Mouse (Mus musculus) T-helper 2 cell (primary cell): ENCODE data around the gene Nr1i3.

Experiments used
- in situ Hi-C: fragments of 300-600 bp; cut with MboI, MseI; formaldehyde crosslinking; loops from one replicate; pipeline ENCODE4 v1.15.1; 2025; ENCODE audit warnings: high pct_unique_total_duplicates

Nr1i3 gene

DNA sequence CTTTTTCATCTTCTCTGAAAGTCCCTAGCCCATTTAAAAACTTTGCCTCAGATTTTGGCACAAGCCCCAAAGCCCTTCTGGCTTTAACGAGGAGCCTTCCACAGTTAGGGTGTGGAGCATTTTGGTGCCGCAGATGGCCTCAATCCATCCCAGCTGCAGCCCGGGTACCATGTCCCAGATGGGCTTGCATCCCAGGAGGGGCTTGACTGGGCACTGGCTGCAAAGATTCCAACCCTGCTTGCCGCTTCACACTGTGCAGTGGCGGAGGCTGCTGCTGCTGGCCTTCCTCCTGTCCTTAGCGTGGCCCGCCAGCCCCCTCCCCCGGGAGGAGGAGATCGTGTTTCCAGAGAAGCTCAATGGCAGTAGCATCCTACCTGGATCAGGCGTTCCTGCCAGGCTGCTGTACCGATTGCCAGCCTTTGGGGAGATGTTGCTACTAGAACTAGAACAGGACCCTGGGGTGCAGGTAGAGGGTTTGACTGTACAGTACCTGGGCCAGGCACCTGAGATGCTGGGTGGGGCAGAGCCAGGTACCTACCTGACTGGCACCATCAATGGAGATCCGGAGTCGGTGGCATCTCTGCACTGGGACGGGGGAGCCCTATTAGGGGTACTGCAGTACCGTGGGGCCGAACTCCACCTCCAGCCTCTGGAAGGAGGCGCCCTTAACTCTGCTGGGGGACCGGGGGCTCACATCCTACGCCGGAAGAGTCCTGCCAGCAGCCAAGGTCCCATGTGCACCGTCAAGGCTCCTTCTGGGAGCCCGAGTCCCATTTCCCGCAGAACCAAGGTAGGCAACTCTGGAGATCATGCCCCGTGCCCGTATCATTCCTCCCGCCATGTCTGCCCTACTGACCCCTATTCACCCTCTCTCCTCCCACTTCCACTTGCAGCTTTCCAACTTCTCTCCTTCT lies 37.2 kb downstream of the Nr1i3 start, which contains the start of gene Ndufs2:
Gene Ndufs2, minus strand, starts transcription at position 709 of the 914 bp plus-strand sequence.
- in situ Hi-C loops: loop anchor here (5.0 kb wide), 1 partner anchor 134 kb away; no protein-coding TSS in a partner anchor

DNA sequence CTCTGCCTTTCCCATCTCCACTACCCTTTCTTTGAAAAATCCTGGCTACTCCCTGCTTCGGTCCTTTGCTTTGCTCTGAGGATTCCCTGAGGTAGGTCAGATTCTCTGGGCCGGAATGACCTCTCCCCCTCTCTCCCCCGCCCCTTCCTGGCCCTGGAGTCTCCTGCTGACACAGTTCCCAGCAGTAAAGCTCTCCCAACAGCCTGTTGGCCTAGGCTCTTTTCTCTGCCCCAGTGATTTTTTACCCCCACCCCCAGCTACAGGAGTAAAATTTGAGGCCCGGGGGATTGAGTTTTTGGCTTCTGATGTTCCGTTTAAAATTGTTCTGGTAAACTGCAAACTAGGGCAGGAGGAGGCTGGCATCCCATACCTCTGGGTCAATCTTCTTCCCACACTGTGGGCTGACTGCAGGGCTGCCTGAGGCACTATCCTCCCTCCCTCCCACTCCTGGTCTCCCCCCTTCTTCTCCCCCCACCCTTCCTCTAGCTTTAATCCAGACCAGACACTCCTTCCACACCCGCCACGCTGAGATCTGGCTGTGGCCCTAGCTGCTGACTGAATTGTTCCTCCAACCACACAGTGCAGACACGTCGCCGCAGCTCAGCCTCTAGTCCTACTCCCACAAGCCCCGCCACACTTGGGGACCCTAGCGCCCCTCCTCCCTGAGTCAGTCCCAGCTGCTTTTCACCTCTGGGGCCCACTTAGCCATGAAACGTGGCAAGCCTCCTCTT lies 38.0 kb downstream of the Nr1i3 start:
- in situ Hi-C loops: loop anchor here (5.0 kb wide), 1 partner anchor 134 kb away; no protein-coding TSS in a partner anchor

DNA sequence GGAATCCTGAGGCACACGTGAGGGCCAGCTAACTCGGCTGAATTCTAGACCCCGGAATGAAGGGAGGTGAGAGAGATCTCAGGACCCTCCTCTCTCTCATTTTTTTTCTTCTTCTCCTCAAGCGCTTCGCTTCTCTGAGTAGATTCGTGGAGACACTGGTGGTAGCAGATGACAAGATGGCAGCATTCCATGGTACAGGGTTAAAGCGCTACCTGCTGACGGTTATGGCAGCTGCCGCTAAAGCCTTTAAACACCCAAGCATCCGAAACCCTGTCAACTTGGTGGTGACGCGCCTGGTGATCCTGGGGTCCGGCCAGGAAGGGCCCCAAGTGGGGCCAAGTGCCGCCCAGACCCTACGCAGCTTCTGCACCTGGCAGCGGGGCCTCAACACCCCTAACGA lies 38.6 kb downstream of the Nr1i3 start:
- in situ Hi-C loops: loop anchor here (5.0 kb wide), 1 partner anchor 135 kb away; no protein-coding TSS in a partner anchor

DNA sequence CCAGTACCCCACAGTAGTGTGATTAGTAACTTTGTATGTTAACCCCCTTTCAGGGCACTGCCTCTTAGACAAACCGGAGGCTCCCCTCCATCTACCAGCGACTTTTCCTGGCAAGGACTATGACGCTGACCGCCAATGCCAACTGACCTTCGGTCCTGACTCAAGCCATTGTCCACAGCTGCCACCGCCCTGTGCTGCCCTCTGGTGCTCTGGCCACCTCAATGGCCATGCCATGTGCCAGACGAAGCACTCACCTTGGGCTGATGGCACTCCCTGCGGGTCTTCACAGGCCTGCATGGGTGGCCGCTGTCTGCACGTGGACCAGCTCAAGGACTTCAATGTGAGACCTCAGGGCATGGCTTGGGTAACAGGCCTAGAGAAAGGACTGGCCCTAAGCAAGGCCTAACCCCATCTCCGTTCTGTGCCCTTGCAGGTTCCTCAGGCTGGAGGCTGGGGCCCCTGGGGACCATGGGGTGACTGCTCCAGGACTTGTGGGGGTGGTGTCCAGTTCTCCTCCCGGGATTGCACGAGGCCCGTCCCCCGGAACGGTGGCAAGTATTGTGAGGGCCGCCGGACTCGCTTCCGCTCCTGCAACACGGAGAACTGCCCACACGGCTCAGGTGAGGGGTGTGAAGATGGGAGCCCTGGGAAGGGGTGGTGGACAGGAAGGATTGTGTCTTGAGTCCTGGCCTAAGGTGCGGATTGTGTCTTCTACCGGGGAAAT lies 42.5 kb downstream of the Nr1i3 start:
- in situ Hi-C loops: no loop called here

DNA sequence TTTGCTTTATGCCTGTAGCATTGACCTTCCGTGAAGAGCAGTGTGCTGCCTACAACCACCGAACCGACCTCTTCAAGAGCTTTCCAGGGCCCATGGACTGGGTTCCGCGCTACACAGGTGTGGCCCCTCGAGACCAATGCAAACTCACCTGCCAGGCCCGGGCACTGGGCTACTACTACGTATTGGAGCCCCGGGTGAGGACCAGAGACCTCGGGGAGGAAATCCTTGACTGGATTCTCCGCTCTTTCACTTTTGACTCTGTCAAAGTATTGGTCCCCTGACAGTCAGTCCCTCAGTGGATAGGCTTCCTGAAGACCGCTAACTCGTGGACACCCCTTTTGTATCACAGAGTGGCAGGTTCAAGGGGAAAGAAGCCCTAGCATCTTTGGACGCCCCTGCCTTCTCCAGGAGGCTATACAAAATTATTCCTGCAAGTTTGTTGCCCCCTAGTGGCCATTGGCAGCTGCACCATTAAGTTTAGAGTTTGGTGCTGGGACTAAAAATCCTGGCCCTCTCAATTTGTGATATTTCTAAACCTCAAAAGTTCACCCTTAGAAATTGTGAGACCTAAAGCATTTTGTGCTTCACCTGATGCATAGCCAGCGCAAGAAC lies 43.3 kb downstream of the Nr1i3 start:
- in situ Hi-C loops: no loop called here

DNA sequence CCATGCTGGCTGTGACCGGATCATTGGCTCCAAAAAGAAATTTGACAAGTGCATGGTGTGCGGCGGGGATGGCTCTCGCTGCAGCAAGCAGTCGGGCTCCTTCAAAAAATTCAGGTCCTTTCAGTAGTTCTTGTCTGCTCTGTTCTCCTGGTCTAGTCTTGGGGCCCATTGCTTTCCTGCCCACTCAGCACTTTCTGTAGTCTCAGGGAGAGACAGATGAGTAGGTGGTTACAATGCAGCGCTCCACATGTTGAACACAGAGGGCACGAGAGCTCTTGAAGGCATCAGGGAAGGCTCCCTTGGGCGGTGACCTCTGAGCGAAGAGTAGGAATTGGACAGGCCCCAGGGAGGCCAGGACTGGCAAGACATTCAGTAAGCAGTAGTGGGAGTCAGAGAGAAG lies 44.0 kb downstream of the Nr1i3 start:
- in situ Hi-C loops: no loop called here

DNA sequence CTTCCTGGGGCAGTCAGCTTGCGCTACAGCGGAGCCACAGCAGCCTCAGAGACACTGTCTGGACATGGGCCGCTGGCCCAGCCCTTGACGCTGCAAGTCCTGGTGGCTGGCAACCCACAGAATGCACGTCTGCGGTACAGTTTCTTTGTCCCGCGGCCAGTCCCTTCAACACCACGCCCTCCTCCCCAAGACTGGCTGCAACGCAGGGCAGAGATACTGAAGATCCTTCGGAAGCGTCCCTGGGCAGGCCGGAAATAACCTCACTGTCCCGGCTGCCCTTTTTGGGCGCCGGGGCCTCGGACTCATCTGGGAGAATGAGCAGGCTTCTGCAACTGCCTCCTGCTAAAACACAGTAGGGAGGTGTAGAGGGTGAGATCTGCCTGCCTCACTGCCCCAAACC lies 45.2 kb downstream of the Nr1i3 start:
- in situ Hi-C loops: no loop called here

DNA sequence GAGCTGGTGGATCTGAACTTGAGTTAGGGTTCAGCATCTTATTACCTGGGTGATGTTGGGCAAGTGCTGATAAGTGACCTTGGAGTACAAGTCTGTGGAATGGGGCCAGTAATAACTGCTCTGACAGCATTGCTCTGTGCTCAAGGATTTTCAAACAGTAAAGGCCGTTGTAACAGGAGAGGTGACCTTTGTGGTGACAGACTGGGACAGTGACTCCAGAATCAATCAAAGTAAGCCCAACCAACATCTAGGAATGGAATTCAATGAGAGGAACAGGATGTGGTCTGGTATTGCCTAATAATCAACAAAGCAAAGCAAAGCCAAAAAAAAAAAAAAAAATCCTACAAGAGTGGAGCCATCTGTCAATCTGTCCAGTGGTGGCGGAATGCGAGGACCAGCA lies 46.5 kb downstream of the Nr1i3 start:
- in situ Hi-C loops: no loop called here

DNA sequence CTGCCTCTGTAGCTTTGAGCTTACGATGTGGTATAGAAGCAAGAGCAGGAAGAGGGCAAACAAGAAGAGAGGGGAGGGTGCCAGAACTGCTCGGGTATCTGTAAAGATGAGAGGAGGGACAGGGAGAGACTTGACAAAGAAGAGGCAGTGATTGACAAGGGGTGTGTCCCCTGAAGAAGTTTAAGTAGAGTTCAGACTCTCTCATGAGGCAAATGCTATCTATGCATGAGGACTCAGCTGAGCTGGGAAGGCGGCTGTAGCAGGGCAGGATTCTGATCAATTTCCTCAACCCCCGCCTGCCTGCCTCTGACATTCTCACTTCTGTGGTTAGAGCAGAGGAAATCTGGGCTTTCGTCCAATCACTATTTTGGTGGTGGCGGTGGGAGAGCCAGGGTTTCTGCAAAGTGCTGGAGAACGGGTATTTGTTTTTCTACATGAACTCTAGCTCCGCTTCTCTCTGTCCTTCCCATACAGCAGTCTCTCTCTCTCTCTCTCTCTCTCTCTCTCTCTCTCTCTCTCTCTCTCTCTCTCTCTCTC lies 48.9 kb downstream of the Nr1i3 start:
- in situ Hi-C loops: no loop called here

DNA sequence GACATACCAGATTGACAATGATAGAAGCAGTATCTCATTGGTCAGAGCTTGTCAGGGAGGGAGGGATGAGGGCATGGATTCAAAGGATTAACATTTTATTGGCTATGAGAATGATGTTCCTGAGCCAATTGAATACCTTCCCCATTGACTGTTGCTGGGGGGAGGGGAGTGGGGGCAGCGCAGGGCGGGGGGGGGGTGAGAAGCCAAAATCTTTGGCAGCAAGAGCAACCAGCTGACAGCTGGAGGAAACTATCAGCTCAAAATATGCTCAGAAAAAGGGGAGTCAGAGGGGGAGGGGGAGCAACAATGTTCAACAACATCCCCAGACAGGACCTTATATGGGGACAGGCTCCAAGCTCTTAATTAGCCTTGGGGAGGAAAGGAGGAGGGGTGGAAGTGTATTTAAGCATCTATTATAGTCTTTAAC lies 49.4 kb downstream of the Nr1i3 start:
- in situ Hi-C loops: no loop called here

DNA sequence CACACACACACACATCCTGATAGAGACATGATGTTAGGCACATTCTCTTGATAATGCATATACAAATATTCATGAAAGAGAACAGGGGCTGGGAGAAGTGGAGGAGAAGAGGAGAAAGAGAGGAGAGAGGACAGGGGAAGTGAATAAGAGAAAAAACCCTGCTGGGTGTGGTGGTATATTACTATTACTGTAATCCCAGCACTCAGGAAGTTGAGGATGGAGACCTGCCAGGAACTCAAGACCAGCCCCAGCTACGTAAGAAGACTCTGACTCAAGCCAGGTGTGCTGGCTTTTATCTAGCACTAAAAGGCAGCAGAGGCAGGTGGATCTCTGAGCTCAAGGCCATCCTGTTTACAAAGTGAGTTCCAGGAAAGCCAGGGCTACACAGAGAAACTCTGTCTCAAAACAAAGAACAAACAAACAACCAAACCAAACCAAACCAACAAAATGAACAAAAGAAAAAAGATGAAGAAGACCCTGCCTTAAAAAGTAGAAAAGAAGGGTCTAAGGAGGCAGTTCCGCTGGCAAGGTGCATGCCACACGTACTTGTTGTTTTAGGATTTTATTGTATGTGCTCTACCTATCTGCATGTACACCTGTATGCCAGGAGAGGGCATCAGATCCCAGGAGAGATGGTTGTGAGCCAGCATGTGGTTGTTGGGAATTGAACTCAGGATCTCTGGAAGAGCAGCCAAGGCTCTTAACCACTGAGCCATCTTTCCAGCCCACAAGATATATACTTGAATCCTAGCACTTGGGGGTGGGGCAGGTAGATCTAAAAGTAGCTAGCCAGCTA lies 50.1 kb downstream of the Nr1i3 start:
- in situ Hi-C loops: no loop called here

DNA sequence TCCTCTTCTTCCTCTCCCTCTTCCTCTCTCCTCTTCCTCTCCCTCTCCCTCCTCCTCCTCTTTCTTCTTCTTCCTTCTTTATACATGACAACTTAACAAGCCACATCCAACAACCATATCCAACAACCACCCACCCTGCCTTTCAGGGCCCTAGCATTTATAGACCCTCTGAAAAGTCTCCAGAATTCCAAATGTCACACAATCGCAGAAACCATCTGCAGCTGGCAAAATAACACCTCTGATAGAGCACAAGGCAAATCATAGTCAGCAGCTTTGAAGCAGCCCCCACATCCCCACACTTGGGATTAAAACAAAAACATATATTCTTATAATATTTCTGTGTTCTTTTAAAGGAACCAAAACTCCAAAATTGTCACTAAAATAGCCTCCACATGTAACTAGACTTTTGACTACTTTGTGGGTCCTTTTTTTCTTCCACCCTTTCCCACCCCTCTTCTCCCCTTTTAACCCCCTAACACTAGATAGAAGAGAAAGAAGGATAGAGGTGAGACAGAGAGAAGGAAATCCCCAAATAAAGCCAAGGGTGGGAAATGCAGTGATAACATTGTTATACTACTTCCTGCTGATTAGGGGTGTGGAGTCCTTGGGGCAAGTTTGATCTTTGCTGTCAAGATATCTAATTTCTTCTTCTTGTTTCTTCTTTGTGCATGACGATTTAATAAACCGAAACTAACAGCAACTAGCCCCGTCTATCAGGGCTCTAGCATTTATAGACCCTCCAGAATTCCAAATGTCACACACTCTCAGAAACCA lies 52.4 kb downstream of the Nr1i3 start:
- in situ Hi-C loops: no loop called here

DNA sequence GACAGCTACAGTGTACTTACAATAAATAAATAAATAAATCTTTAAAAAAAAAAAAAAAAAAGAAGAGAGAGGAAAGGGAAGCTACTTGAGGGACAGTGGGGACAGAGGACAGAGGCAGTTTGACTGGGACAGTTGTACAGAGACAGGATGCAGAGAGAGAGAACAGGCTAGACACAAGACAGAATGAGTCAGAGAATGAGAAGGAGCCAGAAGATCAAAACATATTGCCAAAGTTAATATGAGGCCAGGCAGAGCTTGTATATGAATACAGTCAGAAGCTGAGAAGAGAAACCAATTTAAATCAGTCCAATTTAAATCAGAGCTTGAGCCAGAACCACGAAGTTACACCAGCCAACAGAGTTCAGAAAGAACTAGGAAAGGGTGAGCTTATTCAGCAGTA lies 54.6 kb downstream of the Nr1i3 start:
- in situ Hi-C loops: no loop called here

DNA sequence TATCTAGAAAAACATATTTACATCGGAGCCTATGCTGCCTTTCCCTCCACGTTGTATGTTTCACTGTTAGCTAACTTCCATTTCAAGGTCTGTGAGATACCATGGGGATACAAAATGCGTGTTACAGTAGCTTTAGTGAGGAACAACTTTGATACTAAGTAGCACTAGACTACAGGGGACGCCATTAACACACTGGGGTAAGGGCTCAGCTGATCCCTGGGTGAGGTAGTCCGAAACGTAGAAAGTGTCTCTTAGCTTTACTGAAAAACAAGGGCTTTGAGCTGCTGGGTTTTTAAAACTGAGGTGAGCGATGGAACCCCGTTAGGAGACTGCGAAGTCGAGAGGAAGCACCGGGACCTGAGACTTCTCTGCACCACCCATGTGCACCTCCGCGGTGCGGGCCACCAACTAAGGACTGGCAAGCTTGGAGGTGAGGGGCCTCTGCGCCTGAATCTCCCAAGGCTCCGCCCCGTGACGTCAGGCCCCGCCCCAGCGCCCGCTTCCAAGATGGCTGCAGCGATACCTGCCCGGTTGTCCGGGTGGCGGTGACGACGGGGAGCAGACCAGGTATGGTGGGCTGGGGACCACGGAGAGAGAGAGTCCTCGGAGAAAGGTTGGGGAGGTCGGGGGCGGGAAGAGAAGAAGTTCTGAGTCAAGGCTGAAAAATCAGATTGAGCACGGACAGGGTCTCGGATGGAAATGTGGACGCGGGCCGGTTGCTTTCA lies 56.2 kb downstream of the Nr1i3 start, which contains the start of gene B4galt3:
Gene B4galt3, plus strand, starts transcription at position 481 of the 725 bp plus-strand sequence.
- in situ Hi-C loops: no loop called here
